Mouse (Mus musculus) kidney, postnatal 4 days (tissue): ENCODE measurements around the gene Dcxr.
"Not testable (repeated sequence)": the region's sequence is repeated elsewhere in the genome, so short reads cannot be mapped to it uniquely, and the experiment has no call there.

Source experiments
- DNase-seq, 2 experiments: peaks; one replicate each; pipeline ENCODE4 v3.0.0; 2021; ENCODE audit warnings: mixed read lengths in 2 of 2

The Dcxr gene

DNA sequence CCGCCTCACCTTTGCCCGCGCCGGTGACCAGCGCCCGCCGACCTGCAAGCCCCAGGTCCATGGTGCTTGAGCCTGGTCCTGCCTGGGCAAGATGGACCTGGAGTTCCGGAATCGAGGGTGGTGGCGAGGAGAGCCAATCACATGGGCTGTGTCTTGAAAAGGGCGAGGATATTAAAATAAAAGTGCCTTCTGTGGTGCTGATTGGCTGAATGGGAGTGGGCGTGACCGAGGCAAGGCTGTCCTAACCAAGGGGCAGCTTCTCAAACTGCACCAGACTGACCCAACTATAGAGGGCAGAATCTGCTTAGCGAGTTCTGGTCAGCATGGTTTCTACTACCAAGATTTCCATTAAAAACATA, at the start of gene Dcxr:
TSS of gene Dcxr (minus strand) at position 113 of the 359 bp plus-strand sequence.
- peak; percentile 89 to 94 for DNase-seq

DNA sequence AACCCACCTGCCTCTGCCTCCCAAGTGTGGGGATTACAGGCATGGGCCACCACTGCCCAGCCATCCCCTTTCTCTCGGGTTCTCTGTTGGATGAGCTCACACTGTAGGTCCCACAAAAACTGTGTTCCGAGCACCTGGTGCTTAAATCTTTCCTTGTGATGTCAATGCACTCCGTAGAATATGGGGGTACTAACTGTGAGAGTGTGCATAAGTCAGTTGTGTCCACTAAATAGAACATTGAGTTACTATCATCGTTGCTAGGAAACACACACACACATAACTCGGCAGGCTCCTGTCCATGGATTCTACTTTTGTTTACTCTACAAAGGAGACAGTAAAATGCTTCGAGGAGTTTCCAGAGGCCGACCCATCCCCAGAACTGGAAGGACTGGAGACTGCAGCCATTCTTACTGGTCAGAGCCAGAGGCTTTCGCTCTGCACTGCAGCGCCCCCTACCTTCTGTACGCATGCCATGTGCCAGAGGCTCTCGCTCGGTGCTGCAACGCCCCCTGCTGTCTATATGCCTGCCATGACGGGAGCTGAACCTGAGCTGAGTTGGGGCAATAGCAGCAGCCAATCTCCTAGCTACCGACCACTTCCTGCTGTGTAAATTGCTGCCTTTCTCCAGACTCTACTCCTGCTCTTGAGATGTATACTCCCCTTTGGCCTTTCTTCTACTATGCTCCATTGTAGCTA, 48.8 kb upstream of the Dcxr start:
- DNase-seq = peak; percentile 98 to 99

DNA sequence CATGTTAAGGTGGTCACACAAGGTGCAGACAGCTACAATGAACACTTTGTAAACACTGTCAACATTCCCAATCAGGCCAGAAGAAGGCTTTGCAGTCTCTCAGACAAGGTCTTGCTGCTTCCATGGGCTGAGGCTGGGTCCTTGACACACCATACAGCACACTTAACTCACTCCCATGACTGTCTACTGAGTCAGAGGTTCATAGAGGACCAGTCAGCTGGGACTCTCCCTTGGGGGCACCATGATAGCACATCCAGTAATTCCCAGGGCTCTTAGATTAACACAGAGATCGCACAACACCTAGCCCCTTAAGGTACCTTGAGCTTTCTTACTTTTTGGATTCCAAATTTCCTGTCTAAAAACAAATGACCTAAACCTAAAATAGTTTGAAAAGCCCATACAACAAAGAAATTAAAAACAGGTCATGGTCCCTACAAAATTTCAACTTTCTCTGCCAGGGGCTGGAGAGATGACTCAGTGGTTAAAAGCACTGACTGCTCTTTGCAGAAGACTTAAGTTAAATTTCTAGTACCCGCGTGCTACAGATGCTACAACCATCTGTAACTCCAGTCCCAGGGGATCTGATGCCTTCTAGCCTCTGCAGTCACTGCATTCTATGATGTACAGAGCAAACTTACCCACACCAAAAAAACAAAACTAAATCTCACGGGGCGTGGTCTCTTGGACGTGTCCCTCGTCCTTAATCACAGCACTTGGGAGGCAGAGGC, 46.5 kb upstream of the Dcxr start:
- no peak for DNase-seq

DNA sequence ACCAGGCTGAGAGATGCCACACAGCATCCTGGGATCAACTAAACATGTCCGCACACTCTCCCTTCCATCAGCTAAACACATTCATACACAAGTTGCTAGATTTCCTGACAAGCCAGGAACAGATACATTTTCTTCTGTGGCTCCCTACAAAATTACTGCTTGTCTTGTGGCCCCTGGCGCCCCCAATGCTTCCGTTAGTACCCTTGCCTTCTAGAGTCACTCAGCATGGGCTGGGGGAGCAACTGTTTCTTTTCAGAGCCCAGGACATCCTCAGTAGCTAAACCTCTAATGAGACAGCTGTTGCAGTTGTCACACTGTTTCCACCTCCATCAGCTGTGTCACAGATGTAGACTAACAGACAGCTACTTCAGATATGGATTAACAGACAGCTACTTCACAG, 45.7 kb upstream of the Dcxr start:
- no peak for DNase-seq

DNA sequence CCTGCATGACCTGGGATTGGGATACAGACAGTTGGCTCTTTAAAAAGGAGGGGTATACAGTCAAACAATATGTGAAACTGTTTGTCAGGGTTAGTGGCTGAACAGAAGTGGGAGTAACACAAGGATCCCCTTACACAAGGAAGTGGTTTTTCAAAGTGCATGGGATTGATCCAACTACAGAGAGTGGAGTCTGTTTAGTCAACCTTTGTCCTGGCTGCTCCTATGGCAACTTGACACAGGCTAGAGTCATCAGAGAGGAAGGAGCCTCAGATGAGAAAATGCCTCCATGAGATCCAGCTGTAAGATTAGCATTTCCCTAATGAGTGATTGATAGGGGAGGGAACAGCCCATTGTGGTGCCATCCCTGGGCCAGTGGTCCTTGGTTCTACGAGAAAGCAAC, 41.1 kb upstream of the Dcxr start:
- DNase-seq = no peak

DNA sequence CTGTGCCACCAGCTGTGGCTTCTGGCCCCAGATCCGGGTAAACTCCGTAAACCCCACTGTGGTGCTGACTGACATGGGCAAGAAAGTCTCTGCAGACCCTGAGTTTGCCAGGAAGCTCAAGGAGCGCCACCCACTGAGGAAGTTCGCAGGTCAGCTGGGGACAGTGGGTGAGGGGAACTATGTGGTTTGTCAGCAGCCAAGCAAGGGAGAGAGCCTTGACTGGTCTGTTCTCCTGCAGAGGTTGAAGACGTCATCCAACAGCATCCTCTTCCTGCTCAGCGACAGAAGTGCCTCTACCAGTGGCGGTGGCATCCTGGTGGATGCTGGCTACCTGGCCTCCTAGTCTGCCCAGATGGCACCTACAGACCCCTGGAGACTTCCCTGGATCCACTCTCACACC, 39.9 kb upstream of the Dcxr start:
- not testable (repeated sequence) for DNase-seq

DNA sequence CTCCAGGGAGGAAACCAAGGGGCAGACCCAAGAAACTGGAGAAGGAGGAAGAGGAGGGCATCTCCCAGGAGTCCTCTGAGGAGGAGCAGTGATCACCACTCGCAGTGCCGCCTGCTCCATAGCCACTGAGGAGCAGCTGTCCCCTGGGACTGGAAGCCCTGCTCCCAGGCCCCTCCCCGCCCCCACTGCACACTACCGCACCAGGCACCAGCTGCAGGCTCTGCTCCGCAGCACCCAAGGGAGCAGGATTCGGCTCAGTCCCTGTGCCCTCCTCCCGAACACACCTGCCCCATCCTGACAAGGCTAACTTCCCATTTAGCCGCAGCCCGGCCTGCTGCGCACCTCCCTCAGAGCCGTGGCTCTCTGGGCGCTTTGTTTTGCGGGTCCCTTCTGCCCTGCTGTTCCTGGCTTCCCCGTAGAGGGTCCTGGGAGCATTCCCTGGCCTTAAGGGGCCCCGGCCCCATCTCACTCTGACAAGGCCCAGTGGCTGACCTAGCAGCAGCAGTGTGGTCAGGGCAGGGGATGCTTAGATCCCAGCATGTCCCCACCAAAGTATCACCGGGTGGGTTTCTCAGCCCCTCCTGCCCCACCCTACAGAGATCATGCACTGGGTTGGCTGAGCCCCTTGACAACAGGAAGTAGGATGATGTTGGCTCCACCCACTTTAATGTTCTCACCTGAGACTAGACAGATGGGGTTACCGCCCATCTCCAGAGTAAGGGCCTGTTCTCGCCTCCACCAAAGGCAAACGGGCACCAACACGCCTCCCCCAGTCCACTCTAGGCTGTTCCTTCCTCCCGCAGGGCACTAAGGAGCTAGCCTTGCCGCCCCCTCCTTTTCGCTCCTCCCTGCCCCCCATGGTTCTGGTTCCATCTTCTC, 36.3 kb upstream of the Dcxr start:
- not testable (repeated sequence) for DNase-seq

DNA sequence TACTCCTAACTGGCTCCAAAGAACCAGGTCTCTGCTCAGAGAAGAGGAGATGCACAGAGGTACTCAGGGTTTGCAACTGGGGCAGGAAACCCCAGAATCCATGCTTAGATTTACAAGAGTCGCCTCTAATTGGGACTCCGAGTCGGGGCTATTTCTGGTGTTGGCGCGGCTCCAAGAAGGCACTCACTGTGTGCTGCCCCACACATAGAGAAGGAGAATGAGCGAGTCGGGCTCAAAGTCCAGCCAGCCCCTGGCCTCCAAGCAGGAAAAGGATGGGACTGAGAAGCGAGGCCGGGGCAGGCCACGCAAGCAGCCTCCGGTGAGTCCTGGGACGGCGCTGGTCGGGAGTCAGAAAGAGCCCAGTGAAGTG, 35.6 kb upstream of the Dcxr start, which contains the start of gene Hmga1b:
TSS of gene Hmga1b (plus strand) at position 123 of the 370 bp plus-strand sequence.
- peak in 1 of 2 experiments; percentile 31 for DNase-seq

DNA sequence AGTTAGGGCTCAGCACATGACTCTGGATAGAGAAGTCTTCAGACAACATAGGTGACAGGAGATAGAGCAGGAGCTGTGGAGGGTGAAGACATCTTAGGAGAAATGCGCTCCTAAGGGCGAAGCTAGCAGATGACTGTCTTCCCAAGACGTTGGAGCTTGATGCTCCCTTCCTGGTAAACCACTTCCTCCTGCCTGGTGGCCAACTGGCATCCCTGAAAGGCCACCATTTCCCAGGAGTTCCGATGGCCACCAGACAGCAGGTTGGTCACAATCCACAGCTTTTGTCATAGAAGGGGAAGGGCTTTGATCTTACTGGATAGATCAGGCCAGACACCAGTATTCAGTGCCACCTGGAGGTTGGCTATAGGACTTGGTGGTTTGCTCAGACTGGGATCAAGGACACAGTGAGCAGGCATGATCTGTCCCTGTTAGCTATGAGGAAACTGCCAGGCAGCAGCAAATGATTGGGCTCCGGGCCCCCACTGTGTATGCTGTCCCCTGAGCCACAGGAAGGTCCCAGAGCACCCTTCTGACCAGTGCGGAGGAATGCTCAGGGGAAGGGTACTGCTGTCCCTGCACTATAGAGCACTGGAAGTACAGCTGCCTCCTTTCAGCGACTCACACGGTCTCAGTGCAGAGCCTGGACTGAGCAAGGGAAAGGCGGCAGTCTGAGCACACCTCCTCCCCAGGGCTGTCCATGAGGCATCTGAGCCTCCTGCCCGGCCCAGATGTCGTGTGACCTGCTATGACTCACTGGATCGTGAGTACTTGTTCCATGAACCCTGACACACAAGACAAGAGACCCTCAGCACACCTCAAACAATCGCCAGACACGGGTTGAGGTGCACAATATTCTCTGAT, 35.0 kb upstream of the Dcxr start:
- DNase-seq = no peak

DNA sequence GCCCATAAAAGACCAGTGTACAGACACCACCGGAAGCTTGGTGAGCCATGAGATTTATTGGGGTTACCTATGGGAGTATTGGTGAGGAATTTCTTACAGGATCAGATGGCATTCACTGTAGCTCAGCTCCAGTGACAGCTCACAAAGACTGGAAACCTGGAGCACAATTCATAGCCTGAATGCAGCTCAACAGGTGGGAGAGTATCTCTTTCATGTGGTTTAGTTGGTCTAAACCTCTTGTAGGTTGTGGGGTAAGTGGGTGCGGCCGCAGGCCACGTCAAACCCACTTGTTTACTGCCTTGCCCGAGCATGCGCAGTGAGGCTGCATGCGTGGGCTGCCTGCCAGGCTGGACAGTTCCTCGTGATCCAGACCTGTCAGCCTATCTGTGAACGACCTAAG, 33.2 kb upstream of the Dcxr start:
- DNase-seq = no peak

DNA sequence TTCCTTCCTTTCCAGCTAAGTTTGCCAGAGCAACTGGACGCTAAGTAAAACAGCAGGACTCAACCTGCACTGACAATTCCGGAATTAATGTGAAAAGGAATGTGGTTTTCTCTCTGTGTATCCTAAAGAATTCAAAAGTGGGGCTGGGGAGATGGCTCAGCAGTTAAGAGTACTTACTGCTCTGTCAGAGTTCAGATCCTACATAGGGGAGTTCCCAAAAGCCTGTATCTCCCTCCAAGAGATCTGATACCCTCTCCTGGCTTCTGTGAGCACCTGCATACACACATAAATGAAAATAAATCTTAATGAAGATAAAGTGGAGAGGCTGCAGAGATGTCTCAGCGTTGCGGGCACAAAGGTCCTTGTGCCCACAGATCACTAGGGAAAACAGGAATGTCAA, 24.5 kb upstream of the Dcxr start:
- no peak for DNase-seq

DNA sequence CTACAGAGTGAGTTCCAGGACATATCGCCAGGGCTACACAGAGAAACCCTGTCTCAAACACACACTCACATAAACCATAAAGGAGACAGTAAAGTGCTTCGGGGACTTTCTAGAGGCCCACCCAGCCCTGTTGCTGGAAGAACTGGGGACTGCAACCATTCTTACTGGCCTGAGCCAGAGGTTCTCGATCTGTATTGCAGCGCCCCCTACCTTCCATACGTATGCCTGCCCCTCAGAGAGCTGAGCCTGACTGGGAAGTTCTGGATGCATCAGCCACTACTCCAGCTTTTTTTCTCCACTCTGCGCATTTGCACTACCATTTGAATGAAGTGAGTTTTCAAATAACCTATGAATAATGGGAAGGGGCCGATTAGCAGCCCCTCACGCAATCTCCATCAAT, 22.3 kb upstream of the Dcxr start:
- peak; percentile 35 to 49 for DNase-seq

DNA sequence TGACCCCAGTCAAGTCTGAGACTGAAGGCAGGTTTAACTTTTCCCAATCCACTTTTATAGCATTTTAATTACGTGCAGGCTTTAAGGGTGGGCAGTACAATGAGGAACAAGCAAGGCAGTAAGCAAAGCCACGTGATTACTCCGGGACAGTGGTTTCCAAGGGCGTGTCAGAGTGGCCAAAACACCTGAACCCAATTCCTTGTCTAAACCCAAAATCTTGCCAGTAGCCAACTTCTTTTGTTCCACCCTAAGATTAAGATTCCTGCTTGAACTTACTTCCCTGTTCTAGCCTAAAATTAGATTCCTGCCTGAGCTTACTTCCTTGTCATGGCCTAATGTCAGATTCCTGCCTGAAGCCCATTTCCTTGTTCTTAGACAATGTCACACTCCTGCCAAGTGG, 20.9 kb upstream of the Dcxr start:
- no peak for DNase-seq

DNA sequence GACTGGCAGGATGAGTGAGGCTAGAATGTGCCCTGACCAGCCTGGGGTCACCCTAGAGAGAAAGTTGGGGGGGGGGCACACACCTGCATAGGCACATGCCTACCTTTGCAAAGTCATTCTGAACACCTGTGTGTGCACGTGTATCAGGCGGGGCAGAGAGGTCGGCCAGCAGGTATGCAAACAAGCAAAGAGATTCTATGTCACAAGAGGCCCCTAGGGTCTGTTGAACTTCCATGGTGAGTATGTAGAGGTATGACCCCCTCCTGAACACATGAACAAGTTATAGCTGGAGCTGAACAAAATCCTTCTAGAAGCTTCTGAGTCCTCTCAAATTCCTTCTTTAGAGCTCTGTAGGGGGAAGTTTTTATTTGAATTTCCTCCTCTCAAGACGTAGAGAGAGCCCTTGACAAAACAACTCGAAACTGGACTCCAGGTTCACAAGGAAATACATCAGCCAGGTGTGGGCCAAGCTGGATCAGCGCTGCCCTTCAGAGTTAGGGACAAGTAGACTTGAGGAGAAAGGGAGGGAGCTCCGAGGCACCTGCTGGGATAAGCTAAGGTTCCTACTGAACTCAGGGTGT, 17.1 kb upstream of the Dcxr start:
- no peak for DNase-seq

DNA sequence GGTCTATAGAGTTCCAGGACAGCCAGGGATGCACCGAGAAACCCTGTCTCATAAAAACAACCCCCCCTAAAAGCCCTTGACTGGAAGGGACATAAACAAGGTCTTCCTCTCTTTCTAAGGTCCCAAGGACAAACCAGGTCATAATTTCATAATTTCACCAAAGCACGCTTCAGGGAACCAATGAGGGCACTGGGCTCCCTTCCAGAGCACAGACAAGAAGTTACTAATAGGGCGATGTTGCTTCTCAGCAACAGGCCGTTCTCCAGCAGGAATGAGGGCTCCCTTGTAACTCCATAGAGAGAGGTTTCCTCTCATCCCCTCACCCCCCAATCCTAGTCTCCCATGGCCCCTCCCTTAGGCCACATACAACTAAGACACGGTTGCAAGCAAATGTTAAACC, 13.9 kb upstream of the Dcxr start:
- DNase-seq = no peak

DNA sequence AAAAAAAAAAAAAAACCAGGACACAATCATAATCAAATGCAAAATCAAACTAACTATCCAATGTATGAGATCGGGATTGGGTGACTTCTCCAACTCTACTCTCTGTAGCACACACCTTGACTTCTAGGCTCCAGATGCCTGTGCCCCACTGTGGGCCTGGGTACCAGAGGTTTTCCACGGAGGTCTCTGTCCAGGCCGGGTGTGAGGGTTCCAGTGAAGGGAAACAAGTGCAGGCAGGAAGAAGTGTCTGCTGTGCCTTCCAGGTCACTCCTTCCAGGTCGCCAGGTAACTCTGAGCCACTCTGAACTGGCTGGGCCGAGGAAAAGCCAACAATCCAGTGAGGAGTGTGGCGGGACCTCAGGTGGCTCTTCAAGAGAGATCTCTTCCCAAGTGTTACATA, 9.3 kb upstream of the Dcxr start:
- DNase-seq = no peak

DNA sequence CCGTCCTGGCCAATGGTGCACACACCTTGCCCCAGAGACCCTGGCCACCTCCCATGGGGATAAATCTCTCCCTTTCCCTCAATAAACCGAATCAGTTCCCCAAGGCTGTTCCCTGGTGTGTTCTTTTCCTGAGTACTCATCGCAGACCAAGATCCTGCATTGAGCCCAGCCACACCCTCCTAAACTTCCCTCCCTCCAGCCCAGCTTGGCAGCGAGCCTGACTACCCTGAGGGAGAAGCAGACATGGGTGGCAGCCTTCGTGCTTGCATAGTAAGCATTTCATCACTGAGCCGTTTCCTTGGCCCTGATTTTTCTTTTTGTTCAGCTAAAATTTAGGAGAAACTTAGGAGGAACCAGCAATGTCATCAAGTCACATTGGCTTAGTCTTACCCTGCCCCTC, 6.4 kb upstream of the Dcxr start:
- peak; percentile 52 to 66 for DNase-seq

DNA sequence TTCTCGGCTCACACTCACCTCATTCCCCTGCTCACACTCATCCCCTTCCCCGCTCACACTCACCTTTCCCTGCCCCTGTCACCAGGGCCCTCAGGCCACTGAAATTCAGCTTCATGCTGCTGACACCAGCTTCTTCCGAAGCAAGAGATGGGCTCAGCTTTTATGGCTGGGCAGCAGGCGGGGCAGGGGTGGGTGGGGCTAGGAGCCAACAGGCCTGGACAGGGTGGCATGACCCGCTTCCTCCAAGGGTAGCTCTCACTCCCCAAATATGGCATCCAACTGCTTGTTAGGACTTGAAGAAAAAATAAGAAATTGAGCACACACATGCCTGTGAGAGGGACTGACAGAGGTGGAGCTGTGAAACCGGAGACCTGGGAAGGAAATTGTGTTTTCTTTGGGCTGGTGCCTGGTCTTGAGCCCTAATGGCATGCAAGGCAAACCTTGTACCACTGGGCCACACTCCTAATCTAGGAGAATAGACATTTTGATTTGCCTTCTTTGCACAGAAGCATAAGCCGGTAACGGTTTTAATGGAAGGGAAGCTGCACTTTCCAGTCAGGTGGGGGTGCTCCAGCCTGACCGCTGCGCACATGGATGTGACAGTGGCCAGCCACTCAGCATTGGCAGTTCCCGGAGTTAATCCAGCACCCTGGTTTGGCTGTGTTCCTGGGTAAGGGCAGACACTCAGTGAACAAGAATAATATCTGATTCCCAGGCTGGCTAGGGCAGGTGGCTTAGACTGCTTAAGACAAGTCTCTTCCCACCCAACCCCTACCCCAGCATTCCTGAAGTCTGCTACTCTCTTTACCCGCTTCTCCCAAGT, 5.0 kb upstream of the Dcxr start, which contains the start of gene Cbr2:
TSS of gene Cbr2 (minus strand) at position 257 of the 823 bp plus-strand sequence.
- DNase-seq = no peak

DNA sequence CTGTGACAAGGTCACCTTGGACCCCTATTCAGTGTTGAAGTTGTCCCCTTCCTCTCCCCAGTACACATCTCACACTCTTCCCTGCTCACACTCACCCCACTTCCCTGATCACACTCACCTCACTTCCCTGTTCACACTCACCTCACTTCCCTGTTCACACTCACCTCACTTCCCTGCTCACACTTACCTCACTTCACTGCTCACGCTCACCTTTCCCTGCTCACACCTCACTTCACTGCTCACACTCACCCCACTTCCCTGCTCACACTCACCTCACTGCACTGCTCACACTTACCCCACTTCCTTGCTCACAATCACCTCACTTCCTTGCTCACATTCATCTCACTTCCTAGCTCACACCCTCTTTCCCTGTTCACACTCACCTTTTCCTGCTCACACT, 4.3 kb upstream of the Dcxr start:
- DNase-seq = no peak

DNA sequence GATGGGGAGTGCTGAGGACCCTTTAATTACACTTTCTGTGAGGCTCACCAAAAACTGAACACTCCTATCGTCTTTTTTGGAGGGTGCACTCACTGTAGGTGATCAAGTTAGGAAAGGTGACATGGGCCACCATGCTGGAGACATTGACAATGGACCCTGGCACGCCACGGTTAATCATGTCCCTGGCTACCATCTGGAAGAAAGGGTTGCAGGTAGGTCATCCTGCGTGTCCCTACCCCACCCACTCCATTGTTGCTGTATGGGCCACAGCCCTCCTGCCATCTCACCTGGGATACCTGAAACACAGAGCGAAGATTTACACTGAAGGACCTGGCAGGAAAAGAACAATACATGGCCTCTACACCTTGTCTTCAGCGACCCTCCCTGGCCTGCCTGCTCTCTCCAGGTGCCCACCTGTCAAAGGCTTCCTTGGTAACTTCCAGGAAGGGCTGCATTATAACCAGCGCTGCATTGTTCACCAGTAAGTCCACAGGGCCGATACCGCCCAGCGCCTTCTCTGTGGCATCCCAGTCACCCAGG, 3.3 kb upstream of the Dcxr start:
- no peak for DNase-seq
